Mouse (Mus musculus): ENCODE results near the gene Auts2. TPM values are rescaled to one million over a fixed set of nuclear protein-coding genes. Genes with fewer than 3 reads are reported as not detected.

Gene Auts2
- polyA plus RNA-seq, 1 experiment from 2014 or later, result 45.3 TPM

DNA sequence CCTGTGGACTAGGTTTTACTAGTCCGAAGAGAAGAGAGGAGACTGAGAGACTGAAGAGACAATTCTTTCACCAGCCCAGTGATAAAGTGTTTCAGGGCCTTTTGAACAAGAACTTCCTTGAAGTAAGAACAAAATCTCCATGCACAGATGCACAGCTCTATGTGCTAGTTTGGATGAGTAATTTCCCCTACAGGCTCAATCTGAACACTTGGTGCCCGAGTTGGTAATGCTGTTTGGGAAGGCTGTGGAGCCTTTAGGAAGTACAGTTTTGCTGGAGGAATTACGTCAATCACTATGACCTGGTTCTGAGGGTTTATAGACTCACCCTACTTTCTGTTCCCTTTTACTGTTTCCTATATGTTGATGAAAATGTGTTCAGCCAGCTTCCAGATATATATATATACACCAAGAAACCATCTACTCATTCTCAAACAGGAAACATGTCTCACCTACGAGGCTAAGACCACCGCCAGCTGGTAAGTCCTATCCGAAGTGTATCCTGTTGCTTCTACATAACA lies 117.3 kb downstream of the Auts2 start:
- WGBS, result 71% methylated on average over 6 of the region's 6 CpGs
- Histone ChIP-seq H3K4me3 (replicated peaks) (no peak overlapping the region), H3K9ac (no peak overlapping the region), H3K4me2 (replicated peaks) (no peak overlapping the region), H3K27ac (replicated peaks) (no peak overlapping the region), H3K27me3 (no peaks in the 10 kb centered on the region), H3K9me3 (replicated peaks) (no peaks in the 10 kb centered on the region), H3K36me3 (no peaks in the 10 kb centered on the region), H3K4me1 (peaks cover 8% of the 10 kb centered on the region)
- no peak for ATAC-seq (ENCODE audit: insufficient number of reproducible peaks, low FRiP score, low TSS enrichment, low read depth)

DNA sequence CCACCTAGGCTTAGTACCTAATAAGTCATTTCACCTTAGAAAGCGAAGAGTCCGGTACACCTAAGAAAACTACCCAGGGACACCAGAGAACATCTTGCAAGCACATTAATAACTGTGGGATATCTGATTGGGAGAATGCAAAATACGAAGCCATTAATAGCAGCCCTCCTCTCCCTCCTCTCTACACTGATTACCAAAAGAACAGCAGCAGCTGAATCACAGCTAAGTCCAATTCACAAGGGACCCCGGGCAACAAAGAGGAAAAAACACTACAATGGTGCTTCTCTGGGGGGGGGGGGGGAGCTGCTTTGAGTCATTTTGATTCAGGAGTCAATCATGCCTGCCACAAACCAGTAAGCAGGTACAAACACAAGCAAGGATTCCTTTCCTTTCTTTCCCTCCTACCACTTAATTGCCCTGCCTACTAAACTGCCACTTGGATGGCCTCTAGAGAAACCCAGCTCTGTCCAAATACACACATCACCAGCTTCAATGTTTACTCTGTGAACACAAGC lies 132.7 kb downstream of the Auts2 start:
- Histone ChIP-seq H3K27ac (replicated peaks) (no peak overlapping the region), H3K36me3 (no peaks in the 10 kb centered on the region), H3K4me2 (replicated peaks) (no peak overlapping the region), H3K4me3 (replicated peaks) (no peak overlapping the region), H3K9ac (no peak overlapping the region), H3K4me1 (peaks cover 5% of the 10 kb centered on the region), H3K9me3 (replicated peaks) (no peaks in the 10 kb centered on the region), H3K27me3 (no peaks in the 10 kb centered on the region)
- 67% methylated on average over 4 of the region's 4 CpGs for WGBS
- no peak for ATAC-seq (ENCODE audit: insufficient number of reproducible peaks, low FRiP score, low TSS enrichment, low read depth)

DNA sequence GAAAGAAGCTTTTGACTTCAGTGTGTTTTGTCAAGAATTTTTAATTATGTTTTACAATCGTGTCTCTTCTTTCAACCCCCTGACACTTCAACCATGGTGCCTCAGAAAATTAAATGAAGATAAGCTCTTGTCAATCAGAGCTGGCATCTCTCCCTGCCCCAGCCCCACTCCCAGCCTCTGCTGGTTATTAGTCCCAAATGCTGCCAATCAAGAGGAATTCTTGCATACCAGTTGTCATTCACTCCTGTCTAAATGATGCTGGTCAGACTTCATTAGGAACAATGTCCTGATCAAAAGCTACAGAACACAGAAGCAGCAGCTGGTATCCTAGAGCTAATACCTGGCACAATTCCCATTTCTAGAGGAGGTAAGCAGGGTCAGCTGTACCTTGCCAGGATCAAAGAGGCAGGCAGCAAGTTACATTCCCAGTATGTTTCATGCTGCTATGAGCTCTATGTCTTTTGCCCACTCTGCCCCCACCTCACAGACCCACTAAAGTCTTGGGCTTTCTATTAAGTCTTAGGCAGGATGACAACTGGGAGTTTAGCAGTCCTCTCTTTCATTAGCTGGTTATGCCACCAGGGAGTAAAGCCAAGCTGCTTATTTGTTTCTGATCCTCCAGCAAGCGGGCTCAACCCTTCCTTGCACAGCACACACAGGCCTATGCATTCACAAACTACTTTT lies 134.1 kb downstream of the Auts2 start:
- H3K36me3 ChIP-seq, result no peaks in the 10 kb centered on the region
- H3K4me1 ChIP-seq, result peaks cover 5% of the 10 kb centered on the region
- H3K4me3 ChIP-seq (replicated peaks), result no peak overlapping the region
- H3K9me3 ChIP-seq (replicated peaks), result no peaks in the 10 kb centered on the region
- no peak overlapping the region for H3K9ac ChIP-seq
- H3K27ac ChIP-seq (replicated peaks), result no peak overlapping the region
- no peak overlapping the region for H3K4me2 ChIP-seq (replicated peaks)
- 58% methylated on average over 2 of the region's 2 CpGs for WGBS
- no peaks in the 10 kb centered on the region for H3K27me3 ChIP-seq
- no peak for ATAC-seq (ENCODE audit: insufficient number of reproducible peaks, low FRiP score, low TSS enrichment, low read depth)

DNA sequence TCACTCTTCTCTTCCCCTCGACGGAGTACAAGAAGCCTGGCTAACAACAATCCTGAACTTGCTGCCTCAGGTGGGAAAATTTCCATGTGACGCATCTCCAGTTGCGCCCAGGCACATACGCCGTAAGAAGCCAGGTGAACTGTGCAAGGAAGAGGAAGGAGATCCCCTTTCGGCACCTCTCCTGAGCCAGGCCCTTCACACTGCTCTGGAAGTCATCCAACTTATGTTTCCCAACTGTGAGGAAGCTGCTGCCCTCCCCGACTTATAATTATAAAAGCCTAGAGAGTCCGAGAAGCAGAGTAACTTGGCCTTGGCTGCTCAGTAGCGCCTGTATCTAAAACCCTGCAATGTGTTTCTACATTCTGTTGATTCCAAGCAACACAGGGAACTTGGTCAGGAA lies 142.6 kb downstream of the Auts2 start:
- H3K9ac ChIP-seq, result no peak overlapping the region
- H3K27ac ChIP-seq (replicated peaks), result no peak overlapping the region
- H3K27me3 ChIP-seq, result no peaks in the 10 kb centered on the region
- no peak overlapping the region for H3K4me2 ChIP-seq (replicated peaks)
- H3K36me3 ChIP-seq, result no peaks in the 10 kb centered on the region
- no peak for ATAC-seq (ENCODE audit: insufficient number of reproducible peaks, low FRiP score, low TSS enrichment, low read depth)
- no peak overlapping the region for H3K4me3 ChIP-seq (replicated peaks)
- WGBS, result 53% methylated on average over 10 of the region's 10 CpGs
- peaks cover 24% of the 10 kb centered on the region for H3K4me1 ChIP-seq
- H3K9me3 ChIP-seq (replicated peaks), result no peaks in the 10 kb centered on the region

DNA sequence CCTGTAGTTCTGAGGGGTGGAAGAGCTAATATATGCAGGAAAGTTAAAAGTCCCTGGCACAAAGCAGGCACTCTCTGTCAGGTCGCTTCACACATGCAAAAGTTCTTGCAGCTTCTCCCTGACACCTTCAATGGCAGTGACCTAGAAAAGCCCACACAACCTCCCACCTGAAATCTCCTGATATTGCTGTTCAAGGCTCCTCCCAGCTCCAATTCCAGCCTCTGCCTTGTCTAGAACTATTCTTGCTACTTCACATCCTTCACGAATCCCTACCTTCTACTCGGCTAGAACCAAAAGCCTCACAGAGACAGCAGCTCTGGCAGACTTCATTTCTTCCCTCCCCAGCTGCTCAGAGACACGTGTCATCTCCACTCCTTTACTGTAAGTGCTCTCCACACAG lies 143.7 kb downstream of the Auts2 start:
- Histone ChIP-seq H3K4me3 (replicated peaks) (no peak overlapping the region), H3K4me2 (replicated peaks) (no peak overlapping the region), H3K27ac (replicated peaks) (no peak overlapping the region), H3K4me1 (peaks cover 33% of the 10 kb centered on the region), H3K27me3 (no peaks in the 10 kb centered on the region), H3K36me3 (no peaks in the 10 kb centered on the region), H3K9ac (no peak overlapping the region), H3K9me3 (replicated peaks) (no peaks in the 10 kb centered on the region)
- 57% methylated on average over 4 of the region's 4 CpGs for WGBS
- ATAC-seq (ENCODE audit: insufficient number of reproducible peaks, low FRiP score, low TSS enrichment, low read depth), result no peak

DNA sequence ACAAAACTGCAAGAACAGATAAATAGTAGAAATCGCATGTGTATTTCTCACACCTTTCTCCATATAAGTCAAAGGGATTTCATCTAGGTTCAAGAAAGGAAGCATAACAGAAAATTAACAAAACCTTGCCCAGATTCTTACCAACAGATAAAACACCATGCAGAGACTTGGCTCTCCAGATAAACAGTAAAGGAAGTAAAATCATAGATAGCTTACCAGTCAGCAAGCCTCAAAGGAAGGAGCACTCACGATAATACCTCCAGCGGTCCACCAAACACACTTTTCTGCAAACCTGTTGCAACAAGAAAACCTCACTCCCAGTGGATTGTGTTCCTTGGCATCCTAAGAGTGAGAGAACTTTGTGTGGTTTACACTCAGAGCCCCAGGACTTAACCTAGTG lies 147.2 kb downstream of the Auts2 start:
- Histone ChIP-seq H3K4me3 (replicated peaks) (no peak overlapping the region), H3K27ac (replicated peaks) (no peak overlapping the region), H3K27me3 (no peaks in the 10 kb centered on the region), H3K9ac (no peak overlapping the region), H3K36me3 (no peaks in the 10 kb centered on the region), H3K9me3 (replicated peaks) (no peaks in the 10 kb centered on the region), H3K4me2 (replicated peaks) (no peak overlapping the region), H3K4me1 (peaks cover 37% of the 10 kb centered on the region)
- ATAC-seq (ENCODE audit: insufficient number of reproducible peaks, low FRiP score, low TSS enrichment, low read depth), result no peak
- WGBS, result 79% methylated on average over 3 of the region's 3 CpGs

DNA sequence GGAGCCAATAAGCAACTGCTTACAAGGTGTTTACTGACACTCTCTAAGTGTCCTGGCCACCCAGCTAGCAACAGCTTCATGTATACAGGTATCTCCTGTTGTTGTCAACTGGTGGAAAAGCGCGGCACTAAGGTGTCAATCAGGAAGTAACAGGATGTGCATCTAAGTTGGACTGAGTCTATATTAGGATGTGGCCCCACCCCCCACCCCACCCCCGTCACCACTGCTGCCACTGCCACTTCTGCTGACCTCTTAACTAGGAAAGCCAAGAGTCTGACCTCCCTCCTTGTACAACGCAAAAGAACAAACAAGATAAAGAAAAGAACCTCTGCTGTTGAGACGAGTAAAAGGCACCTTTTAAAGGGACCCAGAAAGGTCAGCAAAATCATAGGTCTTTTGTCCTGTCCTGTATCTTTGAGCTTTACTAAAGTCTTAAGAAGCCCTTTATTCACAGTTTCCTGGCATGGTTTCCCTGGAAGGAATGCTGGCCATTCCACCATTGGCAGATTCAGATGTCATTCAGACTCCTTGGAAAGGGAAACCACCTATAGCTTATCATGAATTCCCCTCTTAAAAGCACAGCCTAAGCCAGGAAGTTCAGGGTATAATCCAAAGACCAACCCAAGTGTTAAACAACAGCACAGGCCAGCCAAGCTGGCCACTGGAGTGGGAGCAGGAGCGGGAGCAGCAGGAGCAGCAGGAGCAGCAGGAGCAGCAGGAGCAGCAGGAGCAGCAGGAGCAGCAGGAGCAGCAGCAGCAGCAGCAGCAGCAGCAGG lies 148.2 kb downstream of the Auts2 start:
- H3K4me2 ChIP-seq (replicated peaks), result no peak overlapping the region

DNA sequence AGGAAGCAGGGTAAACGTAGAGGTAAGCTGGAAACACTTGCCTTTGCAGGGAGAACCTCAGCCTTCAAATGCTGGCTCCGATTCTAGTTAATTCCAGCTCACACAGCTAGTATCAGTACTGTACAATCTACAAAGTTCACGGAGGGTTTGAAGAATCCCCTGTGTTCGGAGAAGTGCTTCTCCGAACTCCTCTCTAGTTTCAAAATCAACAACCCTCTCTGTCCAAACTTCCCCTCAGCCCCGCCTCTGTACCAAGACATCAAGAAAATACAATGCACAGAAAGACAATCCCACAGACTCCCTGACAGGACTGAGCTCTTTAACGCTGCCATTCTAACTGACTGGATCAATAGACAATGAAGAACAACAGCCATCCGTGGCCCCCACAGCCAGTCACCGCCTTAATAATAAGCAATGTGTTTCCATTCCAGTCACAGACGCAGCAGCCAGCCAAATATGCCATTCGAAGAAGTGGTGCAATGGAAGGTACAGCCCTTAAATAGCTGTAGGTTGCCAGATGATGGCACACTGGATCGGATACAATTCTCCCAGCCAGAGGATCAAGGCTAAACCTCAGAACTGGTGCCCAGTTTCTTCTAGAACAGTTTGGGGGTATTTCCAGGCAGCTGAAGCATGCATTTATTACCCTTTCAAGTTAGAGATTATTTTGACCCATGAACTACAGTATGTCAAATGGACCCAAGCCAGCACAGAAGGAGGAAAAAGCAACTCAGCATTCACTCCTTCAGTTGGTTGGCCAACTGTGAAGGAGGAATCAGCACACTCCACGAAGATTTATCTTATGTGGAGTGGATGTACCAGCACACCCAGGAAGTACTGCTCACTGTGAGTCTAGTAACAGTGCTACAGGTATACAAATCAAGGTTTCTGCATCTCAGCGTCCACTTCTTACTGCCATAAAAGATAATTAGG lies 151.0 kb downstream of the Auts2 start:
- H3K9ac ChIP-seq, result no peak overlapping the region
- H3K9me3 ChIP-seq (replicated peaks), result no peaks in the 10 kb centered on the region
- no peak overlapping the region for H3K27ac ChIP-seq (replicated peaks)
- no peak for ATAC-seq (ENCODE audit: insufficient number of reproducible peaks, low FRiP score, low TSS enrichment, low read depth)
- no peaks in the 10 kb centered on the region for H3K36me3 ChIP-seq
- peaks cover 27% of the 10 kb centered on the region for H3K4me1 ChIP-seq
- no peak overlapping the region for H3K4me3 ChIP-seq (replicated peaks)
- no peaks in the 10 kb centered on the region for H3K27me3 ChIP-seq
- peak overlapping the region; percentile 8; the same call in 1 of the 2 replicates for H3K4me2 ChIP-seq (replicated peaks)
- WGBS, result 51% methylated on average over 14 of the region's 14 CpGs

More for the DNA sequence above, 148.2 kb downstream of the Auts2 start:
- Histone ChIP-seq H3K4me3 (replicated peaks) (no peak overlapping the region), H3K4me1 (peaks cover 36% of the 10 kb centered on the region), H3K27ac (replicated peaks) (no peak overlapping the region), H3K9ac (no peak overlapping the region), H3K27me3 (no peaks in the 10 kb centered on the region), H3K9me3 (replicated peaks) (no peaks in the 10 kb centered on the region), H3K36me3 (no peaks in the 10 kb centered on the region)
- no peak for ATAC-seq (ENCODE audit: insufficient number of reproducible peaks, low FRiP score, low TSS enrichment, low read depth)
- 49% methylated on average over 6 of the region's 6 CpGs for WGBS

DNA sequence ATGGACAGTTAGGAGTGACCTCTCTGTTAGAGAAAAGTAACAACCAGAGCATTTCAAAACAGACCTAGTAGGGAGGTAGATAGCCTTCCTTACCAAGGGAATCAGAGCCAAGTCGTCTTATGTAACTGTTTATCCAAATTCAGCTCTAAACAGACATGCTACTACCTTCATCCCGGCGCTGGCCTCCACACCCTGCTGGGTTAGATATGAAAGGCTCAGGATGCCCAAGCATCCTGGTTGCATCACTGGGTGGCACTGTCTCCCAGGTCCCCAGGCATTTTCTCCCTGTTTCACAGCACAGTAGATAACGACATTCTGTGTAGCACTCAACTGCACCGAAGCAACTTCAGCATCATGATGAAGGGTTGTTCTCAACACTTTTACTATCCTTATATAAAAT lies 154.4 kb downstream of the Auts2 start:
- Histone ChIP-seq H3K9ac (no peak overlapping the region), H3K27ac (replicated peaks) (no peak overlapping the region), H3K4me3 (replicated peaks) (no peak overlapping the region), H3K27me3 (no peaks in the 10 kb centered on the region), H3K9me3 (replicated peaks) (no peaks in the 10 kb centered on the region), H3K4me2 (replicated peaks) (no peak overlapping the region), H3K4me1 (peaks cover 21% of the 10 kb centered on the region; the same call in 1 of the 2 replicates), H3K36me3 (no peaks in the 10 kb centered on the region)
- no peak for ATAC-seq (ENCODE audit: insufficient number of reproducible peaks, low FRiP score, low TSS enrichment, low read depth)
- WGBS, result 83% methylated on average over 5 of the region's 5 CpGs

DNA sequence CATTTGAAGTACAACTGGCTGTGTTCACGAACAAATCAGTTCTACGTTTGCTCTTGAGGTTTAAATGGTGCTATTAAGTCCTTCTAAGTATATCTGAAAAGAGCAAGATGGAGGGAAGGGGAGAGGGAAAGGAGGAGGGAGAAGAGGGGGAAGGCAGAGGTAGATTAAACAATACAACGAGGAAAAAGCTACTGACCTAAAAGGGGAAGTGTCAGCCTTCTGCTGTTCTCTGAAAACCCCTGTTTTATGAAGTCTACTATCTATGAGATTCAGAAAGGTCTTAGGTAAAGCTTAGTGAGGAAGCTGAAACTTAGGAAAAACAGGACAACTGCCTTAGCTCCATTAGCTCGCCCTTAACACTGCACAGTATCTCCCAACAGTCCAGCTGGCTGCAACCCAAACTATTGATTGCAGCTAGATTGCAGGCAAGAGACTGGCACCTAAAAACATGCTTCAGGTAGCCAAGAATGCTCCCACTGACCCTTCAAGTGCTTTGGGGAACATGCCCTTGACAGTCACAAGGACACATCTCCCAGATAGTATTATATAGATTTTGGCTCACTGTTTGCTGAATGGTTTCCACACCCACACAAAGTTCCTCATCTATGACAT lies 157.8 kb downstream of the Auts2 start:
- 67% methylated on average over 4 of the region's 4 CpGs for WGBS
- no peak overlapping the region for H3K27ac ChIP-seq (replicated peaks)
- H3K4me1 ChIP-seq, result peaks cover 13% of the 10 kb centered on the region
- no peak for ATAC-seq (ENCODE audit: insufficient number of reproducible peaks, low FRiP score, low TSS enrichment, low read depth)
- H3K27me3 ChIP-seq, result no peaks in the 10 kb centered on the region
- H3K9ac ChIP-seq, result no peak overlapping the region
- no peaks in the 10 kb centered on the region for H3K36me3 ChIP-seq
- H3K4me2 ChIP-seq (replicated peaks), result no peak overlapping the region
- no peak overlapping the region for H3K4me3 ChIP-seq (replicated peaks)
- H3K9me3 ChIP-seq (replicated peaks), result no peaks in the 10 kb centered on the region

Data from embryonic facial prominence, embryonic 15.5 days (tissue).